Mouse (Mus musculus) midbrain, postnatal 0 days (tissue): ENCODE measurements around the gene Tpd52l2. TPM values are rescaled to one million over a fixed set of nuclear protein-coding genes. Genes with fewer than 3 reads are reported as not detected.

Experiments
- ATAC-seq: fragments of 200-750 bp; cut with Nextera tagmentation; 2 replicates; pipeline ENCODE4 v1.8.0; 2017; ENCODE audit warnings: moderate number of reproducible peaks, mild to moderate bottlenecking, moderate TSS enrichment, moderate library complexity; ENCODE audit not compliant: low FRiP score
- DNase-seq: peaks from one replicate; pipeline ENCODE4 v3.0.0-alpha.2; 2015; ENCODE audit warnings: low spot score
- H3K27ac ChIP-seq: fragments of 300-500 bp; sonication (generic); 2 replicates; pipeline ENCODE4 v1.5.1; 2014; ENCODE audit warnings: low read depth, mild to moderate bottlenecking, low read length, mixed read lengths
- H3K27me3 ChIP-seq: fragments of 300-500 bp; sonication (generic); 2 replicates; pipeline ENCODE4 v1.6.1; 2014; ENCODE audit warnings: low read length, control low read depth, mixed read lengths; ENCODE audit not compliant: insufficient read depth
- H3K36me3 ChIP-seq: fragments of 300-500 bp; sonication (generic); 2 replicates; pipeline ENCODE4 v1.6.1; 2014; ENCODE audit warnings: low read length, control low read depth, mixed read lengths; ENCODE audit not compliant: insufficient read depth
- H3K4me1 ChIP-seq: fragments of 300-500 bp; sonication (generic); 2 replicates; pipeline ENCODE4 v1.6.1; 2014; ENCODE audit warnings: mild to moderate bottlenecking, control low read depth, antibody characterized with exemption, low read length, mixed read lengths; ENCODE audit not compliant: insufficient read depth
- H3K4me2 ChIP-seq: fragments of 300-500 bp; sonication (generic); 2 replicates; pipeline ENCODE4 v1.6.1; 2014; ENCODE audit warnings: low read depth, mild to moderate bottlenecking, low read length, mixed read lengths; ENCODE audit not compliant: poor library complexity, severe bottlenecking
- H3K4me3 ChIP-seq: fragments of 300-500 bp; sonication (generic); 2 replicates; pipeline ENCODE4 v1.5.1; 2014; ENCODE audit warnings: low read depth, mild to moderate bottlenecking, low read length, moderate library complexity
- H3K9ac ChIP-seq: fragments of 300-500 bp; sonication (generic); replicated peaks from 2 replicates; pipeline ENCODE4 v1.6.1; 2014; ENCODE audit warnings: mild to moderate bottlenecking, low read length, moderate library complexity, mixed read lengths; ENCODE audit not compliant: poor library complexity, severe bottlenecking
- H3K9me3 ChIP-seq: fragments of 300-500 bp; sonication (generic); 2 replicates; pipeline ENCODE4 v1.6.1; 2016; ENCODE audit warnings: low read length, control low read depth
- CTCF ChIP-seq: IDR thresholded peaks from 2 replicates; pipeline ENCODE4 v1.5.1; 2016; ENCODE audit warnings: antibody characterized with exemption, mild to moderate bottlenecking
- WGBS: fragments of 180-500 bp; shearing (Covaris S2); extraction: QIAGEN DNeasy Blood & Tissue Kit; methylation state at CpG from one replicate; pipeline ENCODE4 v1.1.7; 2014; 5-methylcytosine and 5-hydroxymethylcytosine counted together
- polyA plus RNA-seq: library from polyadenylated mRNA; unstranded; fragments of >200 nt; fragmentation: Nextera tagmentation; extraction: Ambion mirVana; gene quantifications from 2 replicates; pipeline ENCODE4 v1.2.1, GENCODE M21; 2015
- total RNA-seq: library from RNA; depleted of rRNA; stranded (reverse); fragments of >200 nt; gene quantifications from 2 replicates; pipeline ENCODE4 v1.2.3, GENCODE M21; 2014; rRNA removed

Tpd52l2 gene
- total and polyA plus RNA-seq, 2 experiments from 2014 or later, result 69.5 to 112 TPM

DNA sequence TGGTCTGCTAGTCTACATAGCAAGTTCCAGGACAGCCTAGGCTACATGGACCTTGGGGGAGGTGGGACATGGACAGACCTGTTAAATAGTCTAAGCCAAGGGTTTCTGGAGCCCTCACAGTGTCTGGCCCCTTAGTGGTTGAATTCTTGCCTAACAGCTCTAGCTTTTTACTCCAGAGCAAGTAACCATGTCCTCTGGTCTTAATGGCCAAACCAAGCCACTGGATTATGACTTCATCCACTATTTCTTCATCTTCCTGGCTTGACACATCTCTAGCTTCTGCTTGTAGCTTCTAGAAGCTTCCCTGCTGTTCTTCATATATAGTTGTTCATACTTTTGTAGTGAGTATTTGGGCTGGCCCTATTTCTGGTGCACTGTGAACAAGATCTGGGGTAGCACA is 56.8 kb downstream of the Tpd52l2 start:
- no peak for TF ChIP-seq CTCF
- no peaks in the 10 kb centered on the region for H3K27me3 ChIP-seq
- ATAC-seq (no peak), DNase-seq (no peak)
- peaks cover 39% of the 10 kb centered on the region for H3K36me3 ChIP-seq
- H3K4me1 ChIP-seq, result no peaks in the 10 kb centered on the region
- H3K4me3 ChIP-seq, result no peak overlapping the region
- no peak overlapping the region for H3K27ac ChIP-seq
- no peaks in the 10 kb centered on the region for H3K9me3 ChIP-seq
- no peak overlapping the region for H3K9ac ChIP-seq
- H3K4me2 ChIP-seq, result no peak overlapping the region

- Histone ChIP-seq H3K9me3 (no peaks in the 10 kb centered on the region), H3K4me1 (no peaks in the 10 kb centered on the region), H3K4me2 (no peak overlapping the region), H3K36me3 (no peaks in the 10 kb centered on the region), H3K27me3 (no peaks in the 10 kb centered on the region), H3K4me3 (no peak overlapping the region), H3K27ac (no peak overlapping the region), H3K9ac (no peak overlapping the region)
- ATAC-seq, result no peak
- whole genome bisulfite sequencing, result 93% methylated on average over 3 of the region's 3 CpGs
- no peak for TF ChIP-seq CTCF
- DNase-seq, result no peak
These were observed 70.4 kb downstream of the Tpd52l2 start for GRCm38 (mm10) chr2:181567338-181567737.

Other genes starting within 250 kb of the Tpd52l2 start
- gene Gmeb2, start 209.1 kb upstream of the Tpd52l2 start, total RNA-seq, result 16.0 and 17.4 TPM in 2 replicates
- gene Gmeb2, start 209.1 kb upstream of the Tpd52l2 start, polyA plus RNA-seq, result 8.6 and 9.2 TPM in 2 replicates
- 1,320 and 1,471 TPM in 2 replicates for gene Stmn3, start 182.6 kb upstream of the Tpd52l2 start, total RNA-seq
- gene Stmn3, start 182.6 kb upstream of the Tpd52l2 start, polyA plus RNA-seq, result 1,883 and 2,098 TPM in 2 replicates
- gene Rtel1, start 177.4 kb upstream of the Tpd52l2 start, total RNA-seq, result 46.6 and 59.4 TPM in 2 replicates
- 26.5 and 27.4 TPM in 2 replicates for gene Rtel1, start 177.4 kb upstream of the Tpd52l2 start, polyA plus RNA-seq
- 79.2 and 102 TPM in 2 replicates for gene Zgpat, start 132.2 kb upstream of the Tpd52l2 start, total RNA-seq
- gene Zgpat, start 132.2 kb upstream of the Tpd52l2 start, polyA plus RNA-seq, result 44.3 and 48.8 TPM in 2 replicates
- gene Arfrp1, start 131.7 kb upstream of the Tpd52l2 start, total RNA-seq, result 25.4 and 27.2 TPM in 2 replicates
- 72.1 and 77.1 TPM in 2 replicates for gene Arfrp1, start 131.7 kb upstream of the Tpd52l2 start, polyA plus RNA-seq
- gene Lime1, start 117.1 kb upstream of the Tpd52l2 start, total RNA-seq, result 36.4 and 44.8 TPM in 2 replicates
- gene Lime1, start 117.1 kb upstream of the Tpd52l2 start, polyA plus RNA-seq, result 30.3 and 32.4 TPM in 2 replicates
- gene Zbtb46, start 37.7 kb upstream of the Tpd52l2 start, total RNA-seq, result 25.8 and 29.8 TPM in 2 replicates
- 16.7 and 18.4 TPM in 2 replicates for gene Zbtb46, start 37.7 kb upstream of the Tpd52l2 start, polyA plus RNA-seq
- not detected in 2 replicates for gene Abhd16b, start 3.9 kb upstream of the Tpd52l2 start, total RNA-seq
- not detected in 2 replicates for gene Abhd16b, start 3.9 kb upstream of the Tpd52l2 start, polyA plus RNA-seq
- gene Dnajc5, start 23.3 kb downstream of the Tpd52l2 start, total RNA-seq, result 416 and 487 TPM in 2 replicates
- 303 and 316 TPM in 2 replicates for gene Dnajc5, start 23.3 kb downstream of the Tpd52l2 start, polyA plus RNA-seq
- gene Uckl1, start 87.8 kb downstream of the Tpd52l2 start, total RNA-seq, result 49.8 and 63.9 TPM in 2 replicates
- 45.2 and 52.7 TPM in 2 replicates for gene Uckl1, start 87.8 kb downstream of the Tpd52l2 start, polyA plus RNA-seq
- gene Prpf6, start 94.7 kb downstream of the Tpd52l2 start, total RNA-seq, result 34.4 and 39.3 TPM in 2 replicates
- gene Prpf6, start 94.7 kb downstream of the Tpd52l2 start, polyA plus RNA-seq, result 40.5 and 40.6 TPM in 2 replicates
- gene Zfp512b, start 95.7 kb downstream of the Tpd52l2 start, total RNA-seq, result 60.0 and 85.1 TPM in 2 replicates
- 81.1 and 99.7 TPM in 2 replicates for gene Zfp512b, start 95.7 kb downstream of the Tpd52l2 start, polyA plus RNA-seq
- 140 and 142 TPM in 2 replicates for gene Samd10, start 102.1 kb downstream of the Tpd52l2 start, total RNA-seq
- 174 and 179 TPM in 2 replicates for gene Samd10, start 102.1 kb downstream of the Tpd52l2 start, polyA plus RNA-seq
- gene Gm29797, start 159.9 kb downstream of the Tpd52l2 start, total RNA-seq, result not detected in 2 replicates
- gene Gm29797, start 159.9 kb downstream of the Tpd52l2 start, polyA plus RNA-seq, result not detected in 2 replicates
- 8.3 and 15.4 TPM in 2 replicates for gene Sox18, start 174.5 kb downstream of the Tpd52l2 start, total RNA-seq
- 9.2 and 11.2 TPM in 2 replicates for gene Sox18, start 174.5 kb downstream of the Tpd52l2 start, polyA plus RNA-seq
- 50.8 and 54.4 TPM in 2 replicates for gene Tcea2, start 183.2 kb downstream of the Tpd52l2 start, total RNA-seq
- 61.9 and 68.2 TPM in 2 replicates for gene Tcea2, start 183.2 kb downstream of the Tpd52l2 start, polyA plus RNA-seq
- 51.2 and 65.2 TPM in 2 replicates for gene Rgs19, start 196.8 kb downstream of the Tpd52l2 start, total RNA-seq
- gene Rgs19, start 196.8 kb downstream of the Tpd52l2 start, polyA plus RNA-seq, result 63.6 and 69.4 TPM in 2 replicates
- not detected in 2 replicates for gene Lkaaear1, start 201.3 kb downstream of the Tpd52l2 start, total RNA-seq
- gene Lkaaear1, start 201.3 kb downstream of the Tpd52l2 start, polyA plus RNA-seq, result not detected in 2 replicates
- 195 and 210 TPM in 2 replicates for gene Oprl1, start 217.9 kb downstream of the Tpd52l2 start, total RNA-seq
- gene Oprl1, start 217.9 kb downstream of the Tpd52l2 start, polyA plus RNA-seq, result 88.1 and 93.6 TPM in 2 replicates